Mouse (Mus musculus): ENCODE measurements around the gene Qrich2.
"Not testable (repeated sequence)": the region's sequence is repeated elsewhere in the genome, so short reads cannot be mapped to it uniquely, and the experiment has no call there.

The Qrich2 gene

DNA sequence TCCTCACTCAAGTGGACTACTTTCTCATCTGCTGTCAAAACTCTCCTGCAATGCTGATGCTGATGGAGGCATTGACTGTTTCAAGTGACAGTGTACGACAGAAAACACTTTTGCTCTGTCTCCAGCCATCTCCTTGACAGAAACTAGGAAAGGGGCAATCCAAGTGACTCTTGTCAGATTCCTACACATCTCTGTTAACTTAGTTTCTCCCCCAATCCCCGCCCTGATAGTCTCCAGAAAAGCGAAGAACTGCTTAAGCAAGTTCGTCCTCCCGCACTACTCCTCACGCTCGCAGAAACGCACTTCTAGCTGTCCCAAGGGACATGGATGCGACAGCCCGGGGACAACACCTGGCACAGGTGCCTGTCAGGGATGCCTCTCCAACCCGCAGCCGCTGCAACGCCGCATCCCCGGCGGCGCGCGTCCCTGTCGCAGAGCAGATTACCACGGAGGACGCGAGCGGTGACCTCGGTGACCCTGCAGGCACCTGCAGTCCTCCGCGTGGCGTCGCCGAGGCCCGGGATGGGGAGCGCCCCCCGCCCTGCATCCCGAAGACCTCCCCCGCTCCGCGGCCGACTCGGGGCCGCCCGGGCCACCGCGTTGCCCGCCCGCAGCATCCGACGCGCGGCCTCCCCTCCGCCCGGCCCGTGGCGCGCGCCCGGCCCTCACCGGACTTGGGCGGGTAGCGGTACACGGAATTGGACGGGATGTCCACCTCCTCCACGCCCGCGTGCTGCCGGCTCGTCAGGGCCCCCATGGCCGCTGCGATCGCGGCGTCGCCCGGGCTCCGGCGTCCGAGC is 53.8 kb downstream of the Qrich2 start:
- no peak for DNase-seq (ENCODE audit: low read depth, low spot score)

DNA sequence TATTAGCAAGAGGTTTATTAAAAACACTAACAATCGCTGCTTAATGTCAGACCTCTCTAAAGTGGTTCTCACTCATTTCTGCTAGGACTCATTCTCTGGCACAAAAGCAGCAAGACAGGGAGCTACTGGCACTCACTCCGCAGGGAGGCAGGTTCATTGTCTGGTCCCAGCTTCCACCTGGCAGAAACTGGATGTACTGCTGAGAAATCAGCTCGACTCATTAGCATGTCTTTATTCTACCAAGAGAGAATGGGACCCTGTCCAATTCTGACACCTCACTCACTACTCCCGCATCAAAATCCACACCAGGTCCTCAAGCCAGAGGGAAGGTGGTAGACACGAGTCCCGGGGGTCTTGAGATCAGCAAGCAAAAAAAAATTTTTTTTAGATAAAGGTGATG is 54.5 kb downstream of the Qrich2 start:
- no peak for DNase-seq (ENCODE audit: low read depth, low spot score)

DNA sequence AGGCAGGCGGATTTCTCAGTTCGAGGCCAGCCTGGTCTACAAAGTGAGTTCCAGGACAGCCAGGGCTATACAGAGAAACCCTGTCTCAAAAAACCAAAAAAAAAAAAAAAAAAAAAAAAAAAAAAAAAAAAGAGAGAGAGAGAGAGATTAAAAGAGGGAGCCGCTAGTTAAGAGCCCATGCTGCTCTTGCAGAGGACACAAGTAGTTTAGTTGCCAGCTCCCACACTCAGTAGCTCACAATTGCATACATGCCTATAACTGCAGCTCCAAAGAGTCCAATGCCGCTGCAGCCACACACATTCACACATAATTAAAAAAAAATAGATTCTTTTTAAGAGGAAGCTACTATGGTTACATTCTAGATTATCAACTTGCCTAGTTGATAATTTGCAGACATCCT is 55.6 kb downstream of the Qrich2 start:
- not testable (repeated sequence) for DNase-seq (ENCODE audit: low read depth, low spot score)

DNA sequence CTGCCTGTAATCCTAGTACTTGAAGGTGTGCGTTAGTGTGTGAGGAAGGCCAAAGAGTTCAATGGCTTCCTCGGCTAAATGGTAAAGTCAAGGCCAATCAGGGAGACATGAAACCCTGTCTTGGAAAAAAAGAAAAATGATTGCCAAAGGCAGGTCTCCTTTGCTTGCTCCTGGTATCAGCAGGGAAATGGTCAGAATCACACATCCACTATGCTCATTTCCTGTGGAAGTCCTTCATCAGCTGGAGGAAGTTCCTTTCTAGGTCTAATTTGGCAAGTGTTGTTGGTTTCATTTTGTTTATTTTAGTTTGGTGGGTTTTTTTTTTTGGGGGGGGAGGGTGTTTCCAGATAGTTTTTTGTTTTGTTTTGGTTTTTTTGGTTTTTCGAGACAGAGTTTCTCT is 57.0 kb downstream of the Qrich2 start:
- DNase-seq (ENCODE audit: low read depth, low spot score): no peak

DNA sequence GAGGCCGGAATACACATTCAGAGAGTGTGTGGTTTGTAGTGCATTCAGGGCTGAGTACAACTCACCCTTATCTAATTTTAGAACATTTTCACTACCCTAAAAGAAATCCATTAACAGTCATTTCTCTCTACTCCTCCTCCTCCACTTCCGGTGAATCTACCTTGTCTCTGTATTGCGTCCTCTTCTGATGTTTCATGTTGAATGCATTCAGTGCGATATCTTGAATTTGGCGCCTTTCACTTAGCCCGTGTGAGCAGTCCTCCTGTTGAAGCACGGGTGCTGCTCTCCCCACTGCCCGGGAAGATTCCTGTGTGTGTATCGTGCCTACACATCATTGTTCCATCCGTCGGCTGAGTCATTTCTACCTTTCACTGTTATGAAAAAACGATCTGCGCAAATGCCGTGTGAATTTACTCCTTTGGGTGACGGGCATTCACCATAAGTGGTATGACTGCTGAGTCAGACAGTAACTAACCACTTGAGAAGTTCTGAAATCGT is 59.8 kb downstream of the Qrich2 start:
- no peak for DNase-seq (ENCODE audit: low read depth, low spot score)

DNA sequence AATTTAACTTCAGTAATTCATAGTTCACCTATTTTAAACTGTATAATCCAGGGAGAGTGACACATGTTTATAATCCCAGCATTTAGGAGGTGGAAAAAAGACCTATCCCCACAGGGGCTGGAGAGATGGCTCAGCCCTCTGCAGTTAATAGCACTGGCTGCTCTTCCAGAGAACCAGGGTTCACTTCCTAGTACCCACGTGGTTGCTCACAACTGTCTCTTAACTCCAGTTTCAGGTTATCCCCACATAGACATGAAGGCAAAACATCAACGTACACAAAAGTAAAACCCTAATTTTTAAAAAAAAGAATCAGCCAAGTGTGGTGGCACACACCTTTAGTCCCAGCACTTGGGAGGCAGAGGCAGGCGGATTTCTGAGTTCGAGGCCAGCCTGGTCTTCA is 60.4 kb downstream of the Qrich2 start:
- DNase-seq (ENCODE audit: low read depth, low spot score): no peak

DNA sequence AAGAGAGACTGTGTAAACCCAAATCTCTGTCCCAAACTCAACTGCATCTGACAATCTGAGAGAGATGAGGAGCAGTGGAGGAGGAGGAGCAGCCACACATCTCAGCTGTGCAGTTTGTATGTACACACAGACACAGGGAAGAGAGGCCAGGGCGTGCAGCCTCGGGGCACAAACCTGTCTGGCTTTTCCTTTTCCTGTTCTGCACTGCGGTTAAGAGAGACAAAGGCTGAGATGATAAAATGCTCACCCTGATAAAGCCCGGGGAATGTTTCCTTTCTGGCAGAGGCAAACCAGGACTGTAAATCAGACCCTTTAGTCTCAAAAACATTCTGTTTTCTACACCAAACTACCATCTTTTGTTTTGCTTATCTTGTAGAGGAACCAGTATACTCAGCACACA is 65.5 kb downstream of the Qrich2 start:
- DNase-seq (ENCODE audit: low read depth, low spot score): no peak

DNA sequence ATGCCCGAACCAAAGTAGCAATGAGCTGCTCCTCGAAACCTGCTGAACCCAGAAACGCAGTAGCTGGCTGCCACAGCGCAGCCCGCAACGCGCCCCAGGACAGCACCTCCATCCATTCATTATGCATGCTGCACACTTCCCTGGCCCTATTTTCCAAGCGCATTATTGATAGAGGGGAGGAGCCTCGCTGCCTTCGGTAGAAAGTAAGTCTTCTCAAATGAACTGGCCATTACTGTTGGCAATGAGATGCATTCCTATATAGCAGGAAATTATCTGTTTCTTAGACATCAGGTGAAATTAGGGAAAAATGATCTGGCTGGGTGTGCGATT is 67.7 kb downstream of the Qrich2 start:
- DNase-seq (ENCODE audit: low read depth, low spot score): no peak

DNA sequence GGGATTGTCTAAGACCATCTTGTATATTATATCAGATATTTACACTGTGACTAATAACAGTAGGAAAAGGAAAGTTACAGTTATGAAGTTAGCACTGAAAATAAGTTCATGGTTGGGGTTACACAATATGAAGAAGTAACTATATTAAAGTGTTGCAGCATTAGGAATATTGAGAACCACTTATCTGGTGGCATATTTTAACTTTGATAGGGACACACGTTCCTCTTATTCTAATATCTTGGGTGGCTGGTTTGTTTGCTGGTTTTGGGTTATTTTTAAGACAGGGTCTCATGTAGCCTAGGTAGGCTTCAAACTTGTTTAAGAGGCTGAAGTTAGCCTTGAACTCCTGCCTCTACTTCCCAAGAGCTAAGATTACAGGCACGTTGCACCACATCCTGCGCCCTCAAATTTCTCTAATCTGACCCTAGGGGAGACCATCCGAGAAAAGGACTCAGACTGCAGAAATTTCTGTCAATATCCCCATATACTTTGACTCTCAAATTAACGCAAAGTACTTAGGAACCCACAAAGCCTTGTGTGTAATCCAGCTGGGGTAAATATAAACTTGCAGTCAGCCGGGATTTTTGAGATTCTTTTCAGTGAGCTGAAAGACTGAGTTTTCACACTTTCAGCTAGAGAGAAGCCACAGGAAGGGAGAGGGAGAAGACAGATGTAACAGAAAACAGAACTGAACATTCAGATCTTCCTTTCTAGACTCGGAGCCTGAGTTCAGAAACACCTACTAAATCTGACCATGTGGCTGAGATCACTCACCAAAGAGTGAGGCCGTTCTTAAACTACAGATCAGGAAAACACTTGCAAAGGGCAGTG is 68.3 kb downstream of the Qrich2 start:
- no peak for DNase-seq (ENCODE audit: low read depth, low spot score)

DNA sequence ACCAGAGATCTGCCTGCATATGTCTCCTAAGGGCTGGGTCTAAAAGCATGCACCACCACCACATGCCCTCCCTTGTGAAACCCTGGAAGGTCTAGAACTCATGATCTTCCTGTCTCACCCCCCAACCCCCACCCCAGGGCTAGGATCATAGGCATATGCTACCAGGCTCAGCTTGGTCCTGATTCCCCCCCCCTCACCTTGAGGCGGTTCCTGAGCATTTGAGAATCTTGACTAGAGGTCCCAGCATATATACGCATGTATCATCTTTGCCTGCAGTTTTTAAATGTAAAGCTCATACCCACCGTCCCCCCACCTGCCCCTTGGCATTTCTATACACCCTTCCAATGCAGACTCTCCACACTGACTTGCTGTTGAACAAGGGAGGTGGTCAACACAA is 69.1 kb downstream of the Qrich2 start:
- DNase-seq (ENCODE audit: low read depth, low spot score): no peak

DNA sequence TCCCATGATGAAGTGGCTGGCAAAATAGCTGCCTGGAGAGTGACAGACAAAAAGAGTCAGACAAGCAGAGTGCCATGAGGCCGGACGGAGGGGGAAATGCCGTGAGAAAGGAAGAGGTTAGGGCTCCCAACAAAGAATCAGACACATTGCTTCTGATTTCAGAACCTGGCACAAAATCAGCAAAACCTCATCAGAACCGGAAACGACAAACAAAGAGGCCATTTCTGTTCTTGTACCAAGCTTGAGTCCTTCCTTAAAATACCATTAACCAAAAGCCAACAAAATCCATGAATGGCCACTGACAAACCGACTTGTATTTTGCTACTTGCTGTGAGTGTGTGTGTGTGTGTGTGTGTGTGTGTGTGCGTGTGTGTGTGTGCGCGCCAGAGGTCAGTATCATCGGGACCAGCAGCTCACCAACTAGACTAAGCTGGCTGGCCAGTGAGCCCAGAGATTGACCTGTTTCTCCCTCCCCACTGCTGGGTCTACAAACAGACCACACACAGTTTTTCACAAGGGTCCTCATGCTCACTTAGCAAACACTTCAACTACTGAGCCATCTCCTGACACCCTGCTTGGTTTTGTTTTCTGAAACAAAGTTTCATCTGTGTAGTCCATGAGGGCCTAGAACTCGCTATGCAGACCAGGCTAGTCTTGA is 69.6 kb downstream of the Qrich2 start:
- no peak for DNase-seq (ENCODE audit: low read depth, low spot score)

DNA sequence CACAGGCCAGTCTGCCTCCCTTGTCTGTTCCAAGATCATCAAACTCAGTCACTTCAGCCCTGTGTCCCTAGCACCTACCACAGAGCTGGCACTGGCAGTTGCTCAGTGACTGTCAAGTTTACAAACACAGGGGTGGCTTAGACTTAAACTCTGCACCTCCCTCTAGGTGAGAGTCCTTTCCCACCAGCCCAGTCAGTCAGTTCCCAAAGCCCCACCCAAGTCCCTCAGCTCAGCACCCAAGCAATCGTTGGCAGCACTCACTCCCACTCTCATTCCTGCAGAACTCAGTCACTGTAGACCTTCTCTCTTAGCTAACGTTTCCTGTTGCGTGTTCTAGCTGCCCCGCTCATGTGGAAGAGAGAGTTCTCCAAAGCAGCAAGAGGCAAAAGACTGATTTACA is 71.3 kb downstream of the Qrich2 start:
- DNase-seq (ENCODE audit: low read depth, low spot score): no peak
